Mouse (Mus musculus) cerebellum, adult 2 months (tissue): ENCODE measurements around the gene Unc119b.

Experiments used
- CTCF ChIP-seq: fragments of 200-500 bp; IDR thresholded peaks from 2 replicates; pipeline ENCODE4 v1.5.1; 2011; ENCODE audit warnings: low read depth, mild to moderate bottlenecking, control low read depth, low read length, moderate library complexity, borderline replicate concordance; ENCODE audit not compliant: insufficient read depth
- POLR2A ChIP-seq: fragments of 200-500 bp; IDR thresholded peaks from 2 replicates; pipeline ENCODE4 v1.6.1; 2011; ENCODE audit warnings: low read length, control low read depth, borderline replicate concordance; ENCODE audit not compliant: insufficient read depth

DNA sequence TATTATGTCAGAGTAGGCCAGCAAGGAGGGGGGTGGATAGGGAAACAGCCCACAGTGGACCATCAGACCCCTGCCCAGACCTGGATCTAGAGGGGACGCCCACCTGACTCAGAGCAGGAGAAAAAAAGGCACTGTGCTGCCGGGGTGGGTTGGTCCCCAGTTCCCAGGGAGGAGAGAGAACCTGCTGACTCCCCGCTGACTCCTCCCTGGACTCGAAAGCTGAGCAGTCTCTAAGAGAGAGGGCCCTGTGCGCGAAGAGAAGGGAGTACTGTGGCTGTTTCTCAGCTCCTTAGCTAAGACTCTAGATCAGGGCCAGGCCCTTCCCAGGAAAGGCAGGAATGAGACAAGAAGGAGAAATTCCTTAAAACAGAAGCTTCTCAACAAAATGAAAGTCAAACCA, 9.7 kb upstream of the Unc119b start:
- no peak for TF ChIP-seq CTCF
- TF ChIP-seq POLR2A: no peak
